Mouse (Mus musculus) left cerebral cortex, adult 2 months (tissue): ENCODE measurements around the gene 9030624G23Rik. TPM values are rescaled to one million over a fixed set of nuclear protein-coding genes. Genes with fewer than 3 reads are reported as not detected.
A peak's percentile ranks its signal among the peaks of the same experiment; 100 is the strongest.
"Not testable (repeated sequence)": the region's sequence is repeated elsewhere in the genome, so short reads cannot be mapped to it uniquely, and the experiment has no call there.

Source experiments
- DNase-seq, 2 experiments: peaks; one replicate each; pipeline ENCODE4 v3.0.0; 2021 to 2022; ENCODE audit warnings: low spot score in 2 of 2, mixed read lengths in 1 of 2; ENCODE audit errors: extremely low spot score in 1 of 2
- H3K27ac ChIP-seq: fragments of 200-600 bp; 2 replicates; pipeline ENCODE4 v1.8.1; 2022
- H3K4me3 ChIP-seq: fragments of 200-600 bp; 2 replicates; pipeline ENCODE4 v1.8.1; 2022
- intact Hi-C: fragments of 180-260 bp; cut with DNase I; formaldehyde crosslinking; loops from one replicate; pipeline ENCODE4 v1.15.1; 2025
- long read RNA-seq, 2 experiments: library from polyadenylated mRNA; stranded (forward); transcript quantifications; one replicate each; pipeline ENCODE4 v2.0.0; 2021; ENCODE audit warnings: borderline mapping rate in 2 of 2
- total RNA-seq, 2 experiments: library from RNA; stranded (reverse); gene quantifications; 2 replicates each; pipeline ENCODE4 v1.2.3; 2021

Gene 9030624G23Rik
- total RNA-seq = 1 to 10 TPM; 2.3 to 2.7 TPM
- long read RNA-seq, experiment 1 = 0 reads
- long read RNA-seq, experiment 2 = 0 reads

GRCm38 (mm10) chr12:24097108-24097520, at the start of gene 9030624G23Rik:
Gene 9030624G23Rik, minus strand, starts transcription at chr12:24097246.
- H3K27ac ChIP-seq, intact Hi-C loops: not testable (repeated sequence)
- peak within 1 kb of the TSS; percentile 39 for H3K4me3 ChIP-seq
- peak; percentile 42 to 43 for DNase-seq

GRCm38 (mm10) chr12:24083096-24083495, 13.9 kb downstream of the 9030624G23Rik start:
- DNase-seq, H3K27ac ChIP-seq, intact Hi-C loops, H3K4me3 ChIP-seq: not testable (repeated sequence)
